Mouse (Mus musculus) stomach, embryonic 15.5 days (tissue): Measurements from ENCODE around the gene Hmgcl. TPM values are rescaled to one million over a fixed set of nuclear protein-coding genes. Genes with fewer than 3 reads are reported as not detected.

Experiments
- ATAC-seq: fragments of 200-750 bp; cut with Nextera tagmentation; 2 replicates; pipeline ENCODE4 v1.8.0; 2017; ENCODE audit warnings: low read depth, moderate number of reproducible peaks, moderate TSS enrichment; ENCODE audit not compliant: insufficient read depth, low FRiP score
- H3K27ac ChIP-seq: fragments of 300-500 bp; sonication (generic); 2 replicates; pipeline ENCODE4 v1.5.1; 2015; ENCODE audit warnings: mild to moderate bottlenecking, inconsistent platforms
- H3K27me3 ChIP-seq: fragments of 300-500 bp; sonication (generic); replicated peaks from 2 replicates; pipeline ENCODE4 v1.6.1; 2015; ENCODE audit warnings: inconsistent platforms
- H3K36me3 ChIP-seq: fragments of 300-500 bp; sonication (generic); 2 replicates; pipeline ENCODE4 v1.6.1; 2015; ENCODE audit warnings: inconsistent platforms
- H3K4me1 ChIP-seq: fragments of 300-500 bp; sonication (generic); 2 replicates; pipeline ENCODE4 v1.6.1; 2015; ENCODE audit warnings: inconsistent platforms
- H3K4me2 ChIP-seq: fragments of 300-500 bp; sonication (generic); 2 replicates; pipeline ENCODE4 v1.6.1; 2015; ENCODE audit warnings: mild to moderate bottlenecking, inconsistent platforms
- H3K4me3 ChIP-seq: fragments of 300-500 bp; sonication (generic); replicated peaks from 2 replicates; pipeline ENCODE4 v1.5.1; 2015; ENCODE audit warnings: inconsistent platforms
- H3K9ac ChIP-seq: fragments of 300-500 bp; sonication (generic); 2 replicates; pipeline ENCODE4 v1.6.1; 2015; ENCODE audit warnings: inconsistent platforms
- H3K9me3 ChIP-seq: fragments of 300-500 bp; sonication (generic); 2 replicates; pipeline ENCODE4 v1.6.1; 2016; ENCODE audit warnings: inconsistent platforms
- WGBS: fragments of 180-500 bp; shearing (Covaris S2); methylation state at CpG from one replicate; pipeline ENCODE4 v1.1.7; 2015; 5-methylcytosine and 5-hydroxymethylcytosine counted together
- polyA plus RNA-seq: library from polyadenylated mRNA; unstranded; fragments of >200 nt; fragmentation: Nextera tagmentation; extraction: Ambion mirVana; gene quantifications from 2 replicates; pipeline ENCODE4 v1.2.1, GENCODE M21; 2015

The Hmgcl gene
- polyA plus RNA-seq, 1 experiment from 2014 or later: 90.4 TPM

- Histone ChIP-seq H3K4me2 (no peak overlapping the region), H3K9ac (no peak overlapping the region), H3K4me1 (no peaks in the 10 kb centered on the region), H3K27me3 (no peaks in the 10 kb centered on the region), H3K4me3 (no peak overlapping the region), H3K36me3 (0 out of 2 replicates have a peak, but pooled peaks cover 6% of the 10 kb centered on the region), H3K9me3 (no peaks in the 10 kb centered on the region), H3K27ac (peak overlapping the region; percentile 45)
- 76% methylated on average over 13 of the region's 13 CpGs for whole genome bisulfite sequencing
- no peak for ATAC-seq
These were observed 27.5 kb upstream of the Hmgcl start for GRCm38 (mm10) chr4:135918635-135919279.

- no peaks in the 10 kb centered on the region for H3K4me1 ChIP-seq
- 0 out of 2 replicates have a peak, but pooled peaks cover 6% of the 10 kb centered on the region for H3K36me3 ChIP-seq
- H3K27ac ChIP-seq: no peak overlapping the region; the same call in 1 of the 2 replicates
- H3K27me3 ChIP-seq: no peaks in the 10 kb centered on the region
- 88% methylated on average over 3 of the region's 3 CpGs for WGBS
- ATAC-seq: no peak
- H3K9me3 ChIP-seq: no peaks in the 10 kb centered on the region
- no peak overlapping the region for H3K4me2 ChIP-seq
- H3K4me3 ChIP-seq: no peak overlapping the region
- no peak overlapping the region for H3K9ac ChIP-seq
These were observed 27.0 kb upstream of the Hmgcl start for GRCm38 (mm10) chr4:135919280-135919639.

GRCm38 (mm10) chr4:135920304-135921241, 25.7 kb upstream of the Hmgcl start, which contains the start of gene Fuca1:
Gene Fuca1 (plus strand): TSS chr4:135920735.
- Histone ChIP-seq H3K9me3 (no peaks in the 10 kb centered on the region), H3K9ac (peak within 1 kb of the TSS; percentile 77), H3K4me1 (no peaks in the 10 kb centered on the region), H3K4me2 (peak within 1 kb of the TSS; percentile 95), H3K36me3 (peaks cover 11% of the 10 kb centered on the region), H3K4me3 (peak within 1 kb of the TSS; percentile 90), H3K27ac (peak within 1 kb of the TSS; percentile 86), H3K27me3 (no peaks in the 10 kb centered on the region)
- ATAC-seq: peak; percentile 91
- 2% methylated on average over 60 of the region's 60 CpGs for WGBS

- WGBS: 3% methylated on average over 26 of the region's 26 CpGs
- Histone ChIP-seq H3K36me3 (peaks cover 18% of the 10 kb centered on the region), H3K4me2 (peak overlapping the region; percentile 95), H3K4me3 (peak overlapping the region; percentile 90), H3K27me3 (no peaks in the 10 kb centered on the region), H3K4me1 (no peaks in the 10 kb centered on the region), H3K9me3 (no peaks in the 10 kb centered on the region), H3K9ac (peak overlapping the region; percentile 77), H3K27ac (peak overlapping the region; percentile 86)
- no peak for ATAC-seq
These were observed 24.8 kb upstream of the Hmgcl start for GRCm38 (mm10) chr4:135921257-135922120.

GRCm38 (mm10) chr4:135922190-135922589, 24.1 kb upstream of the Hmgcl start:
- no peaks in the 10 kb centered on the region for H3K4me1 ChIP-seq
- H3K27ac ChIP-seq: no peak overlapping the region
- H3K9me3 ChIP-seq: no peaks in the 10 kb centered on the region
- peak overlapping the region; percentile 95 for H3K4me2 ChIP-seq
- no peak for ATAC-seq
- H3K4me3 ChIP-seq: peak overlapping the region; percentile 90; the same call in 1 of the 2 replicates
- 67% methylated on average over 1 of the region's 1 CpGs for WGBS
- H3K9ac ChIP-seq: no peak overlapping the region
- H3K27me3 ChIP-seq: no peaks in the 10 kb centered on the region
- H3K36me3 ChIP-seq: peaks cover 20% of the 10 kb centered on the region

- ATAC-seq: no peak
- no peak overlapping the region for H3K9ac ChIP-seq
- H3K27me3 ChIP-seq: no peaks in the 10 kb centered on the region
- WGBS: 73% methylated on average over 2 of the region's 2 CpGs
- no peaks in the 10 kb centered on the region for H3K4me1 ChIP-seq
- H3K27ac ChIP-seq: no peak overlapping the region
- no peak overlapping the region for H3K4me2 ChIP-seq
- H3K4me3 ChIP-seq: no peak overlapping the region
- no peaks in the 10 kb centered on the region for H3K9me3 ChIP-seq
- peaks cover 27% of the 10 kb centered on the region for H3K36me3 ChIP-seq
These were observed 21.8 kb upstream of the Hmgcl start for GRCm38 (mm10) chr4:135924418-135924817.

GRCm38 (mm10) chr4:135925341-135925740, 20.9 kb upstream of the Hmgcl start:
- H3K9ac ChIP-seq: no peak overlapping the region
- no peak overlapping the region for H3K4me2 ChIP-seq
- H3K36me3 ChIP-seq: peaks cover 27% of the 10 kb centered on the region
- no peaks in the 10 kb centered on the region for H3K4me1 ChIP-seq
- no peaks in the 10 kb centered on the region for H3K9me3 ChIP-seq
- ATAC-seq: no peak
- no peak overlapping the region for H3K4me3 ChIP-seq
- WGBS: 75% methylated on average over 5 of the region's 5 CpGs
- H3K27me3 ChIP-seq: no peaks in the 10 kb centered on the region
- no peak overlapping the region for H3K27ac ChIP-seq

- H3K9ac ChIP-seq: no peak overlapping the region
- no peak overlapping the region for H3K4me3 ChIP-seq
- no peak for ATAC-seq
- H3K9me3 ChIP-seq: no peaks in the 10 kb centered on the region
- no peaks in the 10 kb centered on the region for H3K27me3 ChIP-seq
- WGBS: 82% methylated on average over 10 of the region's 10 CpGs
- H3K36me3 ChIP-seq: peaks cover 27% of the 10 kb centered on the region
- H3K4me2 ChIP-seq: no peak overlapping the region
- no peaks in the 10 kb centered on the region for H3K4me1 ChIP-seq
- H3K27ac ChIP-seq: no peak overlapping the region
These were observed 19.9 kb upstream of the Hmgcl start for GRCm38 (mm10) chr4:135926195-135926808.

- peaks cover 27% of the 10 kb centered on the region for H3K36me3 ChIP-seq
- 86% methylated on average over 3 of the region's 3 CpGs for WGBS
- H3K4me3 ChIP-seq: no peak overlapping the region
- no peak overlapping the region for H3K9ac ChIP-seq
- no peaks in the 10 kb centered on the region for H3K27me3 ChIP-seq
- H3K4me2 ChIP-seq: no peak overlapping the region
- H3K27ac ChIP-seq: no peak overlapping the region
- H3K4me1 ChIP-seq: no peaks in the 10 kb centered on the region
- no peaks in the 10 kb centered on the region for H3K9me3 ChIP-seq
- no peak for ATAC-seq
These were observed 19.4 kb upstream of the Hmgcl start for GRCm38 (mm10) chr4:135926861-135927260.

GRCm38 (mm10) chr4:135928376-135928775, 17.9 kb upstream of the Hmgcl start:
- Histone ChIP-seq H3K9me3 (no peaks in the 10 kb centered on the region), H3K4me3 (no peak overlapping the region)
- ATAC-seq: no peak

GRCm38 (mm10) chr4:135929405-135929804, 16.8 kb upstream of the Hmgcl start:
- Histone ChIP-seq H3K27me3 (no peaks in the 10 kb centered on the region), H3K9me3 (no peaks in the 10 kb centered on the region), H3K4me3 (no peak overlapping the region), H3K9ac (no peak overlapping the region), H3K4me2 (no peak overlapping the region), H3K27ac (no peak overlapping the region), H3K36me3 (peaks cover 27% of the 10 kb centered on the region), H3K4me1 (no peaks in the 10 kb centered on the region)
- WGBS: 87% methylated on average over 5 of the region's 5 CpGs
- no peak for ATAC-seq

More at GRCm38 (mm10) chr4:135928376-135928775, 17.9 kb upstream of the Hmgcl start:
- no peaks in the 10 kb centered on the region for H3K27me3 ChIP-seq
- no peak overlapping the region for H3K27ac ChIP-seq
- no peak overlapping the region for H3K4me2 ChIP-seq
- no peaks in the 10 kb centered on the region for H3K4me1 ChIP-seq
- no peak overlapping the region for H3K9ac ChIP-seq
- 85% methylated on average over 9 of the region's 9 CpGs for WGBS
- H3K36me3 ChIP-seq: peaks cover 23% of the 10 kb centered on the region
